Mouse (Mus musculus): ENCODE results near the gene Serinc3. TPM values are rescaled to one million over a fixed set of nuclear protein-coding genes. Genes with fewer than 3 reads are reported as not detected.
A peak's percentile ranks its signal among the peaks of the same experiment; 100 is the strongest.

Serinc3 gene
- total RNA-seq, 2 experiments from 2014 or later = 316 to 421 TPM

GRCm38 (mm10) chr2:163599226-163599625 is 45.7 kb downstream of the Serinc3 start:
- intact Hi-C loops (cut with DNase I) = no loop called here
- DNase-seq = peak; percentile 77 to 81

- DNase-seq = peak in 1 of 2 experiments; percentile 35
- intact Hi-C loops (cut with DNase I) = no loop called here
Observed at GRCm38 (mm10) chr2:163597661-163598060, 47.3 kb downstream of the Serinc3 start.

GRCm38 (mm10) chr2:163596873-163597155 is 48.1 kb downstream of the Serinc3 start:
- no peak for DNase-seq
- intact Hi-C loops (cut with DNase I) = no loop called here

- DNase-seq = peak; percentile 76 to 81
- intact Hi-C loops (cut with DNase I) = no loop called here
Observed at GRCm38 (mm10) chr2:163596057-163596872, 48.7 kb downstream of the Serinc3 start.

- peak; percentile 39 to 54 for DNase-seq
- intact Hi-C loops (cut with DNase I) = no loop called here
Observed at GRCm38 (mm10) chr2:163595119-163595518, 49.8 kb downstream of the Serinc3 start.

- no peak for DNase-seq
- intact Hi-C loops (cut with DNase I) = no loop called here
Observed at GRCm38 (mm10) chr2:163593636-163594282, 51.2 kb downstream of the Serinc3 start.

- intact Hi-C loops (cut with DNase I) = no loop called here
- DNase-seq = peak in 1 of 2 experiments; percentile 47
Observed at GRCm38 (mm10) chr2:163592084-163592483, 52.8 kb downstream of the Serinc3 start.

GRCm38 (mm10) chr2:163590996-163591395 is 53.9 kb downstream of the Serinc3 start:
- no peak for DNase-seq
- intact Hi-C loops (cut with DNase I) = no loop called here

GRCm38 (mm10) chr2:163590211-163590610 is 54.7 kb downstream of the Serinc3 start:
- DNase-seq = no peak

GRCm38 (mm10) chr2:163587506-163587905 is 57.4 kb downstream of the Serinc3 start:
- DNase-seq = no peak
- intact Hi-C loops (cut with DNase I) = no loop called here

More at GRCm38 (mm10) chr2:163590211-163590610, 54.7 kb downstream of the Serinc3 start:
- intact Hi-C loops (cut with DNase I) = no loop called here

GRCm38 (mm10) chr2:163586384-163587261 is 58.3 kb downstream of the Serinc3 start:
- intact Hi-C loops (cut with DNase I) = no loop called here
- peak in 1 of 2 experiments; percentile 52 for DNase-seq

- intact Hi-C loops (cut with DNase I) = no loop called here
- DNase-seq = no peak
Observed at GRCm38 (mm10) chr2:163584088-163584426, 60.9 kb downstream of the Serinc3 start.

GRCm38 (mm10) chr2:163583226-163584087 is 61.5 kb downstream of the Serinc3 start:
- intact Hi-C loops (cut with DNase I) = no loop called here
- no peak for DNase-seq

- intact Hi-C loops (cut with DNase I) = no loop called here
- DNase-seq = no peak
Observed at GRCm38 (mm10) chr2:163580069-163580945, 64.6 kb downstream of the Serinc3 start.

- no peak for DNase-seq
- intact Hi-C loops (cut with DNase I) = no loop called here
Observed at GRCm38 (mm10) chr2:163577986-163578385, 66.9 kb downstream of the Serinc3 start.

GRCm38 (mm10) chr2:163575248-163575647 is 69.7 kb downstream of the Serinc3 start:
- intact Hi-C loops (cut with DNase I) = no loop called here
- no peak for DNase-seq

- intact Hi-C loops (cut with DNase I) = no loop called here
Observed at GRCm38 (mm10) chr2:163574321-163574720, 70.6 kb downstream of the Serinc3 start.

More at GRCm38 (mm10) chr2:163574321-163574720, 70.6 kb downstream of the Serinc3 start:
- DNase-seq = no peak
